Mouse (Mus musculus) erythroblast, embryonic 14.5 days (primary cell): ENCODE results near the gene Gsdma2. TPM values are rescaled to one million over a fixed set of nuclear protein-coding genes. Genes with fewer than 3 reads are reported as not detected.
"Not testable (repeated sequence)": the region's sequence is repeated elsewhere in the genome, so short reads cannot be mapped to it uniquely, and the experiment has no call there.

Source experiments
- H3K27me3 ChIP-seq: 2 replicates; pipeline ENCODE4 v1.6.1; 2012; ENCODE audit warnings: inconsistent platforms; ENCODE audit not compliant: control insufficient read depth
- H3K36me3 ChIP-seq: 2 replicates; pipeline ENCODE4 v1.6.1; 2012; ENCODE audit warnings: mild to moderate bottlenecking, inconsistent platforms; ENCODE audit not compliant: control insufficient read depth
- H3K4me1 ChIP-seq: 2 replicates; pipeline ENCODE4 v1.6.1; 2012; ENCODE audit warnings: inconsistent platforms; ENCODE audit not compliant: control insufficient read depth
- H3K4me3 ChIP-seq: replicated peaks from 2 replicates; pipeline ENCODE3; 2012; ENCODE audit warnings: moderate library complexity, mild to moderate bottlenecking, inconsistent platforms
- H3K9me3 ChIP-seq: 2 replicates; pipeline ENCODE4 v1.6.1; 2012; ENCODE audit warnings: low read length, inconsistent platforms, mixed read lengths; ENCODE audit not compliant: control insufficient read depth
- GATA1 ChIP-seq: IDR thresholded peaks from 2 replicates; pipeline ENCODE4 v1.6.1; 2012; ENCODE audit warnings: low read length, inconsistent platforms, mixed read lengths
- TAL1 ChIP-seq: IDR thresholded peaks from 3 replicates; pipeline ENCODE4 v1.6.1; 2012; ENCODE audit warnings: low read length, inconsistent platforms, mixed read lengths
- polyA plus RNA-seq: library from polyadenylated mRNA; stranded (reverse); fragments of >175 nt; gene quantifications from 2 replicates; pipeline ENCODE4 v1.2.3, GENCODE M21; 2012

Gsdma2 gene
- polyA plus RNA-seq, 1 experiment: not detected

DNA sequence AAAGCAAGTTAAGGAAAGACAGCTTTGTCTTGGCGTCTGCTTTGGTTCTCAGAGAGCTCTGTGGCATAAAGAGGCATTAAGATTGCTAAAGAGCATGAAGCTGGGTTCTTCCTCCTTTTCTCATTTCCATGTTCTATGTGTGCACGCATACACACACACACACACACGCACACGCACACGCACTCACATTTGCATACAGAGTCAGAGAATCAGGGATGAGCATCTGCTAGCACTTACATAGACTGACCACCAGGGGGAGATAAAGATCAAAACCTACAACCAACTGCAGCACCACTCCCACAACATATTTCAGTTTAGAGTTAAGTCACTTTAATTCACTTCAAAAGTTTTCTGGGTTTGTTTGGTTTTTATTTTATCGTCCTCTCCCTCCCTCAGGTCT is 14.0 kb downstream of the Gsdma2 start:
- Histone ChIP-seq H3K9me3 (no peaks in the 10 kb centered on the region), H3K4me1 (peaks cover 5% of the 10 kb centered on the region; the same call in 1 of the 2 replicates), H3K36me3 (no peaks in the 10 kb centered on the region), H3K4me3 (no peak overlapping the region), H3K27me3 (peaks cover 20% of the 10 kb centered on the region)
- TF ChIP-seq GATA1: no peak
- TF ChIP-seq TAL1: no peak

DNA sequence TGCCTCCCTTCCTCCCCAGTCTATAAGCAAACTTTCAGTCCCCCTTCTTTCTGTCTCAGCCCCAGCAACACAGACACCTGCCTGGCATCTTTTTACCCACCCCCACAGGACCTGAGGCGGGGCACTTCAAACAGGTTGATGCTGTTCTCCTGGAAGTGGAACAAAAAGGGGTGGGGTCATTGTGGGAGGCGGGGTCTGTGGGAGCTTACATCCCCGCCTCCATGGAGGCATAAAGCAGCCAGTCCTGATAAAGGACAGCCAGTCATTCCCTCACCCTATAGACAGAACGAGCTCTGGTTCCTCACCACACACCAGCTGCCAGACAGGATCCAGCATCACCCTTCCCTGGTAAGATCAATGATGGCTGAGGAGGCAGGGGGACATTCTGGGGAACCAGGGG is 17.5 kb downstream of the Gsdma2 start, which contains the start of gene Gsdma:
Gene Gsdma, plus strand, starts transcription at position 261 of the 400 bp plus-strand sequence.
- Histone ChIP-seq H3K4me3 (no peak within 1 kb of the TSS), H3K36me3 (no peaks in the 10 kb centered on the region), H3K4me1 (peaks cover 5% of the 10 kb centered on the region; the same call in 1 of the 2 replicates), H3K27me3 (peaks cover 49% of the 10 kb centered on the region), H3K9me3 (no peaks in the 10 kb centered on the region)
- TF ChIP-seq GATA1 (no peak), TAL1 (no peak)

DNA sequence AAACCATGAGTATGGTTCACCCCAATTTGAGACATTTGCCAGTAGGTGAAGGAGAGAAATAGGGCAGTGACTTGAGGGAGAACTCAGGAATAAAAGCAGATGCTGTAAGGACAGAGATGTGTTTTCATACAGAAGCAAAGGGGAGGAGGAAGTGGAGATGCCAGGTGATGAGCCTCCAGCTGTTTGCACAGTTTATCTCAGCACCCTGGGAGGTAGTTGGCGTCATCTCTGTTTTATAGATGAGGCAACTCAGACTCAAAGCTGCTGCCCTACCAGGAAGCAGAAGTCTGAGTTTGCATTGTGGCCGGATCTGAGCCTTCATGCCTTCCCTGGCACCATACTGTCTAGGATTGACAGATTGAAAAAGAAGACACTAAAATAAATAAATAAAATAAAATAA is 22.4 kb downstream of the Gsdma2 start:
- TF ChIP-seq TAL1: no peak
- TF ChIP-seq GATA1: no peak
- Histone ChIP-seq H3K27me3 (peaks cover 44% of the 10 kb centered on the region), H3K4me1 (peaks cover 25% of the 10 kb centered on the region)

DNA sequence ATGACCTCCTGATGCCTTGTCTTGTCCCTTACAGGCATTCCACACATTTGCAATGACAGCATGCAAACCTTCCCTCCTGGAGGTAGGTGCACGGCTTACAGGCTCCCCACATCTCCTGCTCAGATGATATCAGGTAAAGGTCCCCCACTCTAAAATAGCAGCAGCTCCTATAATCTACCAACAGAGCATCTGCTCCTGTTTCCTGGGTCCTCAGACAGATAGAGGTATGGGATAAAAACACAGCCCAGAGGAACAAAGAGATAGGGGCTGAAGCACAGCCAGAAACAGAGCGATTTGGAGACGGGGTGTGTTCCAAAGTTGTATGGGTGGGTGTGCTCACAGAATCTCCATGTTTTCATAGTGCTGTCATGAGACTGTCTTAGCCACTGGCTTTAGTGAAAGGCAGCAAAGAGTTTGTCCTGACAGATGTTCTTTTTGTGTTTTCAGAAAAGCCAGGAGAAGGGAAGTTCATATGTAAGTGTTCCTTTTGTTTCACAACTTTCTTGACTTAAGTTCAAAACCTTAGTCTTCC is 24.8 kb downstream of the Gsdma2 start:
- TF ChIP-seq TAL1: no peak
- no peak for TF ChIP-seq GATA1
- Histone ChIP-seq H3K4me3 (no peak overlapping the region), H3K9me3 (no peaks in the 10 kb centered on the region), H3K36me3 (no peaks in the 10 kb centered on the region), H3K27me3 (peaks cover 43% of the 10 kb centered on the region), H3K4me1 (peaks cover 24% of the 10 kb centered on the region)

More for the DNA sequence above, 22.4 kb downstream of the Gsdma2 start:
- Histone ChIP-seq H3K9me3 (no peaks in the 10 kb centered on the region), H3K36me3 (no peaks in the 10 kb centered on the region), H3K4me3 (no peak overlapping the region)

DNA sequence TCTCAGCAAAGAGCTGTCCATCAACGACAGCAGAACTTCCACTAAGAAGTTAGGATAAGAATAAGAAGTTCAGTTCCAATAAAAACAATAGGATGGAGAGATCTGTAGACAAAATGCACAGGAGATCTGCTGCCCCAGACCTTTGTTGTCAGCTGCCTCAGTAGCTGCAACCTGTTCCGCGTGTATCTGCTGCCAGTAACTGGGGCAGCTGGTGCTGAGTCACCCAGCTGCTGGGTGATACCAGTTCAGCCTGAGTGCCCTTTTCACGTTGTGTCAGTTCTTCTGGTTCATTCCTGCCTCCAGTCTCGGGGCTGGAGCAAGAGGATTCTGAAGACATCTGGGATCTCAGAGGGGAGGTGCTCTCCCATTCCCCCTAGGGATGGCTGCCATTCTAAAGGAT is 25.3 kb downstream of the Gsdma2 start:
- Histone ChIP-seq H3K4me3 (no peak overlapping the region), H3K4me1 (peaks cover 24% of the 10 kb centered on the region), H3K36me3 (no peaks in the 10 kb centered on the region), H3K9me3 (no peaks in the 10 kb centered on the region), H3K27me3 (peaks cover 38% of the 10 kb centered on the region)
- TF ChIP-seq TAL1 (no peak), GATA1 (no peak)

DNA sequence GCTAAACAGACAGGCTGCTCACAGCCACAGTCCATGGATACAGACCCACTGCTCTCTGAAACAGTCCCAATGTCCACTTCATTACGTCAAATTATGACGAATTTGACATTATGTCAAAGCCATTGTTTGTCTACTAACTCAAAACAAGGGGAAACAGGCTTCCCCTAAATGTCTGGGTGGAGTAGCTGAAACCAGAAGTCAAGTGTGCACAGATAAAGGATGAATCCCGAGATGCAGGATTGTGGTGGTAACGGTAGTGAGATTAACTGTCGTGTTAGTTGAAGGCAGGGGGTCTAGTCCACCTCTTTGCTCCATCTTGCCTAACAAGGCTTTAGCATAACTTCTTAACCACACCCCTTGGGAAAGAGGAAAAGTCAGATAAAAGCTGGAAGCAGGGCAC is 25.9 kb downstream of the Gsdma2 start:
- no peak overlapping the region for H3K4me3 ChIP-seq
- H3K4me1 ChIP-seq: peaks cover 24% of the 10 kb centered on the region

DNA sequence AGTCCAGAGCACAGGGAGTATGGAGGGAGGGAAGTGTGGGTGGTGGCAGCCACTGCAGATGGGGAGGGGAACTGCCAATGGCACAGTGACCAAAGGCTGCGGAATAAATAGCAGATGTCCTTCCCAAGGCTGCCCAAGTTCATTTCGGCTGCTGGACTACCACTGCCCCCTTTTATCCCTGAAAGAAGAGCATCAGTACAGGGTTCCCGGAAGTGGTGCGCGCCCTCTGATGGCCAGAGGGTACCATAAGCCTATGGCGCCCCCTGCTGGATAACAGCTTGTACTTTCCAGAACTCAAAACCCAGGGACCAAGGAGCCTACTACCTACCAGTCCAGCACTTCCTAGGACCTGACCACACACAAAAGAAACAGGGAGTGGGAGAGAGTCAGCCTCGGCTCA is 26.6 kb downstream of the Gsdma2 start:
- Histone ChIP-seq H3K4me1 (peaks cover 24% of the 10 kb centered on the region), H3K27me3 (peaks cover 25% of the 10 kb centered on the region)
- not testable (repeated sequence) for H3K9me3 ChIP-seq, H3K4me3 ChIP-seq, H3K36me3 ChIP-seq

More for the DNA sequence above, 25.9 kb downstream of the Gsdma2 start:
- H3K9me3 ChIP-seq: no peaks in the 10 kb centered on the region
- peaks cover 31% of the 10 kb centered on the region for H3K27me3 ChIP-seq
- H3K36me3 ChIP-seq: no peaks in the 10 kb centered on the region
- TF ChIP-seq TAL1 (no peak), GATA1 (no peak)

DNA sequence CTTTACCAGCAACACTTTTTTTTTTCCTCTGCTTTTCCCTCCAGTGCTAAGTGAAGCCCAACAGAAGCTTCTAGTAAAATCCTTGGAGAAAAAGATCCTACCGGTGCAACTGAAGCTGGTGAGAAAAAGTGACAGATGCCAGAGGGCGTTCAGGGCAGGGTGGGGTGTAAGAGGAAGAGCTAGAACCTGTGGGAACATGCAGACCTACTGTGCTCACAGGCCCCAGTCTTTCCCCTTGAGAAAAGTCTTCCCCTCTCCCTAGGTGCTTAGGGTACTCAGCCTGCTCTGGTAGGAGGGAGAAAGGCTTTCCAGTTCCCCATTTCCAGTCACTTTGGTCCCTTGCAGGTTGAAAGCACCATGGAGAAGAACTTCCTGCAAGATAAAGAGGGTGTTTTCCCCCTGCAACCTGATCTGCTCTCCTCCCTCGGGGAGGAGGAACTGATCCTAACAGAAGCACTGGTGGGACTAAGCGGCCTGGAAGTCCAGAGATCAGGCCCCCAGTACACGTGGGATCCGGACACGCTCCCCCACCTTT is 29.3 kb downstream of the Gsdma2 start:
- H3K36me3 ChIP-seq: no peaks in the 10 kb centered on the region
- TF ChIP-seq GATA1: no peak
- no peak for TF ChIP-seq TAL1
- H3K4me3 ChIP-seq: no peak overlapping the region
- H3K9me3 ChIP-seq: no peaks in the 10 kb centered on the region
- peaks cover 25% of the 10 kb centered on the region for H3K4me1 ChIP-seq
- peaks cover 3% of the 10 kb centered on the region for H3K27me3 ChIP-seq

DNA sequence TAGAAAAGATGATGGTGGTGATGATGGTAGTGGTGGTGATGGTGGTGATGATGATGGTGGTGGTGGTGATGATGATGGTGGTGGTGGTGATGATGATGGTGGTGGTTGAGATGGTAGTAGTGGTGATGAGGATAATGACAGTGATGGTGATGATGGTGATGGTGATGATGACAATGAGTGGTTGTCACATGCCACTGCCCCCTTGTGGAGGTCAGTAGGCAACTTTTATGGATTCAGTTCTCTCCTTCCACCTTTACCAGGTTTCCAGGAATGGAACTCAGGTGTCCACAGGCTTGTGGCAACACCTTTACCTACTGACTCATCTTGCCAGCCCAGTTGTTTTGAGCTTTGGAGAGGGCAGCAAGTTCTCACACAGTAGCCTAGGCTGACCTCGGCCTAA is 33.5 kb downstream of the Gsdma2 start:
- no peak overlapping the region for H3K4me3 ChIP-seq
- peaks cover 8% of the 10 kb centered on the region for H3K36me3 ChIP-seq
- TF ChIP-seq TAL1 (no peak), GATA1 (no peak)
- peaks cover 34% of the 10 kb centered on the region for H3K4me1 ChIP-seq
- H3K27me3 ChIP-seq: no peaks in the 10 kb centered on the region; the same call in none of the 2 replicates
- no peaks in the 10 kb centered on the region for H3K9me3 ChIP-seq

DNA sequence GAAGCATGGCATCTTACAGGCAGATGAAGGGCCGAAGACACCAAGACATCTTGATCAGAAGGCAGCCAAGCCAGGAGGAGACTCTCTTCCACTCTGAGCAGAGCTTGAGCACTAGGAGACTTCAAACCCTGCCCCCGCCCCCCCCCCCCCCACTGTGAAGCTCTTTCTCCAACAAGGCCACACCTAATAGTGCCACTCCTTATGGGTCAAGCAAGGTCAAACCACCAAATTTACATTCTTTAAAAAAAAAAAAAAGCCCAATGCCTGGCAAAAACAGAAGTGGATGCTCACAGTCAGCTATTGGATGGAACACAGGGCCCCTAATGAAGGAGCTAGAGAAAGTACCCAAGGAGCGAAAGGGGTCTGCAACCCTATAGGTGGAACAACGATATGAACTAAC is 34.0 kb downstream of the Gsdma2 start:
- Histone ChIP-seq H3K4me1 (peaks cover 38% of the 10 kb centered on the region), H3K36me3 (peaks cover 14% of the 10 kb centered on the region)
- not testable (repeated sequence) for H3K4me3 ChIP-seq, H3K27me3 ChIP-seq, H3K9me3 ChIP-seq
